Mouse (Mus musculus): Measurements from ENCODE around the gene Tnk2.

Tnk2 gene

GRCm38 (mm10) chr16:32674121-32674740 lies 30.6 kb downstream of the Tnk2 start:
- no peak for DNase-seq (ENCODE audit: extremely low read depth, low read depth, low spot score)

GRCm38 (mm10) chr16:32677040-32677700 lies 33.5 kb downstream of the Tnk2 start:
- DNase-seq (ENCODE audit: extremely low read depth, low read depth, low spot score) = no peak

GRCm38 (mm10) chr16:32677903-32678302 lies 34.2 kb downstream of the Tnk2 start:
- no peak for DNase-seq (ENCODE audit: extremely low read depth, low read depth, low spot score)

GRCm38 (mm10) chr16:32678812-32679211 lies 35.1 kb downstream of the Tnk2 start:
- DNase-seq (ENCODE audit: extremely low read depth, low read depth, low spot score) = no peak

GRCm38 (mm10) chr16:32679976-32680375 lies 36.3 kb downstream of the Tnk2 start:
- no peak for DNase-seq (ENCODE audit: extremely low read depth, low read depth, low spot score)

GRCm38 (mm10) chr16:32680806-32681205 lies 37.1 kb downstream of the Tnk2 start:
- DNase-seq (ENCODE audit: extremely low read depth, low read depth, low spot score) = no peak

GRCm38 (mm10) chr16:32682194-32682593 lies 38.5 kb downstream of the Tnk2 start:
- DNase-seq (ENCODE audit: extremely low read depth, low read depth, low spot score) = no peak

GRCm38 (mm10) chr16:32682841-32683240 lies 39.2 kb downstream of the Tnk2 start:
- DNase-seq (ENCODE audit: extremely low read depth, low read depth, low spot score) = no peak

- DNase-seq (ENCODE audit: extremely low read depth, low read depth, low spot score) = no peak
Observed at GRCm38 (mm10) chr16:32683343-32683742, 39.7 kb downstream of the Tnk2 start.

- peak; percentile 43 for DNase-seq (ENCODE audit: extremely low read depth, low read depth, low spot score)
Observed at GRCm38 (mm10) chr16:32685405-32685804, 41.7 kb downstream of the Tnk2 start.

- no peak for DNase-seq (ENCODE audit: extremely low read depth, low read depth, low spot score)
Observed at GRCm38 (mm10) chr16:32685998-32686397, 42.3 kb downstream of the Tnk2 start.

GRCm38 (mm10) chr16:32687221-32687620 lies 43.5 kb downstream of the Tnk2 start:
- no peak for DNase-seq (ENCODE audit: extremely low read depth, low read depth, low spot score)

- peak; percentile 31 for DNase-seq (ENCODE audit: extremely low read depth, low read depth, low spot score)
Observed at GRCm38 (mm10) chr16:32688770-32689169, 45.1 kb downstream of the Tnk2 start.

GRCm38 (mm10) chr16:32689501-32689900 lies 45.8 kb downstream of the Tnk2 start:
- DNase-seq (ENCODE audit: extremely low read depth, low read depth, low spot score) = no peak

GRCm38 (mm10) chr16:32696841-32697464 lies 53.3 kb downstream of the Tnk2 start:
- DNase-seq (ENCODE audit: extremely low read depth, low read depth, low spot score) = no peak

GRCm38 (mm10) chr16:32697665-32698446 lies 54.2 kb downstream of the Tnk2 start:
- DNase-seq (ENCODE audit: extremely low read depth, low read depth, low spot score) = no peak

GRCm38 (mm10) chr16:32698550-32698949 lies 54.9 kb downstream of the Tnk2 start:
- DNase-seq (ENCODE audit: extremely low read depth, low read depth, low spot score) = no peak

- DNase-seq (ENCODE audit: extremely low read depth, low read depth, low spot score) = no peak
Observed at GRCm38 (mm10) chr16:32703312-32703912, 59.7 kb downstream of the Tnk2 start.

GRCm38 (mm10) chr16:32705606-32706005 lies 61.9 kb downstream of the Tnk2 start:
- DNase-seq (ENCODE audit: extremely low read depth, low read depth, low spot score) = no peak

- no peak for DNase-seq (ENCODE audit: extremely low read depth, low read depth, low spot score)
Observed at GRCm38 (mm10) chr16:32707111-32707823, 63.6 kb downstream of the Tnk2 start.
